Mouse (Mus musculus) ES-CJ7 (cell line): ENCODE measurements at regions not wholly inside any gene's neighbourhood (a gene's known extent, or its start where the extent isn't known, plus 50 kb on each side); places are given as distances from the start of the nearest gene placed in this dataset.

Experiments used
- DNase-seq: peaks from one replicate; pipeline ENCODE4 v3.0.0; 2011; ENCODE audit warnings: low read depth, low spot score

GRCm38 (mm10) chr15:62057449-62057848, 1134.6 kb upstream of the A1bg start:
- DNase-seq = no peak

- no peak for DNase-seq
Observed at GRCm38 (mm10) chr15:62056889-62057288, 1134.1 kb upstream of the A1bg start.

GRCm38 (mm10) chr15:62056401-62056800, 1133.6 kb upstream of the A1bg start:
- no peak for DNase-seq

GRCm38 (mm10) chr15:62055011-62055410, 1132.2 kb upstream of the A1bg start:
- peak; percentile 45 for DNase-seq

GRCm38 (mm10) chr15:62053420-62054239, 1130.8 kb upstream of the A1bg start:
- DNase-seq = no peak

GRCm38 (mm10) chr15:62049416-62049815, 1126.6 kb upstream of the A1bg start:
- DNase-seq = peak; percentile 41

GRCm38 (mm10) chr15:62048981-62049380, 1126.2 kb upstream of the A1bg start:
- DNase-seq = no peak

GRCm38 (mm10) chr15:62046276-62046675, 1123.5 kb upstream of the A1bg start:
- DNase-seq = peak; percentile 56

- DNase-seq = no peak
Observed at GRCm38 (mm10) chr15:62044654-62045335, 1122.0 kb upstream of the A1bg start.

GRCm38 (mm10) chr15:62043617-62044392, 1121.0 kb upstream of the A1bg start:
- no peak for DNase-seq

GRCm38 (mm10) chr15:62042924-62043504, 1120.2 kb upstream of the A1bg start:
- peak; percentile 34 for DNase-seq
